Mouse (Mus musculus) bone marrow macrophage, adult 2 months (primary cell): ENCODE data around the gene Slc9a3.

Source experiments
- CTCF ChIP-seq: IDR thresholded peaks from 2 replicates; pipeline ENCODE4 v1.5.1; 2012; ENCODE audit warnings: low read depth, mild to moderate bottlenecking, low read length, moderate library complexity
- POLR2A ChIP-seq: IDR thresholded peaks from 2 replicates; pipeline ENCODE4 v1.6.1; 2012; ENCODE audit warnings: mild to moderate bottlenecking, low read depth, low read length, borderline replicate concordance

GRCm38 (mm10) chr13:74144120-74144884, 23.0 kb downstream of the Slc9a3 start:
- TF ChIP-seq CTCF = no peak
- TF ChIP-seq POLR2A = no peak
